Mouse (Mus musculus) midbrain, postnatal 0 days (tissue): ENCODE results near the gene Topaz1. TPM values are rescaled to one million over a fixed set of nuclear protein-coding genes. Genes with fewer than 3 reads are reported as not detected.

Experiments used
- ATAC-seq: fragments of 200-750 bp; cut with Nextera tagmentation; 2 replicates; pipeline ENCODE4 v1.8.0; 2017; ENCODE audit warnings: moderate number of reproducible peaks, mild to moderate bottlenecking, moderate TSS enrichment, moderate library complexity; ENCODE audit not compliant: low FRiP score
- DNase-seq: peaks from one replicate; pipeline ENCODE4 v3.0.0-alpha.2; 2015; ENCODE audit warnings: low spot score
- H3K27ac ChIP-seq: fragments of 300-500 bp; sonication (generic); 2 replicates; pipeline ENCODE4 v1.5.1; 2014; ENCODE audit warnings: low read depth, mild to moderate bottlenecking, low read length, mixed read lengths
- H3K27me3 ChIP-seq: fragments of 300-500 bp; sonication (generic); 2 replicates; pipeline ENCODE4 v1.6.1; 2014; ENCODE audit warnings: low read length, control low read depth, mixed read lengths; ENCODE audit not compliant: insufficient read depth
- H3K36me3 ChIP-seq: fragments of 300-500 bp; sonication (generic); 2 replicates; pipeline ENCODE4 v1.6.1; 2014; ENCODE audit warnings: low read length, control low read depth, mixed read lengths; ENCODE audit not compliant: insufficient read depth
- H3K4me1 ChIP-seq: fragments of 300-500 bp; sonication (generic); 2 replicates; pipeline ENCODE4 v1.6.1; 2014; ENCODE audit warnings: mild to moderate bottlenecking, control low read depth, antibody characterized with exemption, low read length, mixed read lengths; ENCODE audit not compliant: insufficient read depth
- H3K4me2 ChIP-seq: fragments of 300-500 bp; sonication (generic); 2 replicates; pipeline ENCODE4 v1.6.1; 2014; ENCODE audit warnings: low read depth, mild to moderate bottlenecking, low read length, mixed read lengths; ENCODE audit not compliant: poor library complexity, severe bottlenecking
- H3K4me3 ChIP-seq: fragments of 300-500 bp; sonication (generic); 2 replicates; pipeline ENCODE4 v1.5.1; 2014; ENCODE audit warnings: low read depth, mild to moderate bottlenecking, low read length, moderate library complexity
- H3K9ac ChIP-seq: fragments of 300-500 bp; sonication (generic); replicated peaks from 2 replicates; pipeline ENCODE4 v1.6.1; 2014; ENCODE audit warnings: mild to moderate bottlenecking, low read length, moderate library complexity, mixed read lengths; ENCODE audit not compliant: poor library complexity, severe bottlenecking
- H3K9me3 ChIP-seq: fragments of 300-500 bp; sonication (generic); 2 replicates; pipeline ENCODE4 v1.6.1; 2016; ENCODE audit warnings: low read length, control low read depth
- CTCF ChIP-seq: IDR thresholded peaks from 2 replicates; pipeline ENCODE4 v1.5.1; 2016; ENCODE audit warnings: antibody characterized with exemption, mild to moderate bottlenecking
- WGBS: fragments of 180-500 bp; shearing (Covaris S2); extraction: QIAGEN DNeasy Blood & Tissue Kit; methylation state at CpG from one replicate; pipeline ENCODE4 v1.1.7; 2014; 5-methylcytosine and 5-hydroxymethylcytosine counted together
- polyA plus RNA-seq: library from polyadenylated mRNA; unstranded; fragments of >200 nt; fragmentation: Nextera tagmentation; extraction: Ambion mirVana; gene quantifications from 2 replicates; pipeline ENCODE4 v1.2.1, GENCODE M21; 2015
- total RNA-seq: library from RNA; depleted of rRNA; stranded (reverse); fragments of >200 nt; gene quantifications from 2 replicates; pipeline ENCODE4 v1.2.3, GENCODE M21; 2014

Gene Topaz1
- total and polyA plus RNA-seq, 2 experiments from 2014 or later, result not detected

DNA sequence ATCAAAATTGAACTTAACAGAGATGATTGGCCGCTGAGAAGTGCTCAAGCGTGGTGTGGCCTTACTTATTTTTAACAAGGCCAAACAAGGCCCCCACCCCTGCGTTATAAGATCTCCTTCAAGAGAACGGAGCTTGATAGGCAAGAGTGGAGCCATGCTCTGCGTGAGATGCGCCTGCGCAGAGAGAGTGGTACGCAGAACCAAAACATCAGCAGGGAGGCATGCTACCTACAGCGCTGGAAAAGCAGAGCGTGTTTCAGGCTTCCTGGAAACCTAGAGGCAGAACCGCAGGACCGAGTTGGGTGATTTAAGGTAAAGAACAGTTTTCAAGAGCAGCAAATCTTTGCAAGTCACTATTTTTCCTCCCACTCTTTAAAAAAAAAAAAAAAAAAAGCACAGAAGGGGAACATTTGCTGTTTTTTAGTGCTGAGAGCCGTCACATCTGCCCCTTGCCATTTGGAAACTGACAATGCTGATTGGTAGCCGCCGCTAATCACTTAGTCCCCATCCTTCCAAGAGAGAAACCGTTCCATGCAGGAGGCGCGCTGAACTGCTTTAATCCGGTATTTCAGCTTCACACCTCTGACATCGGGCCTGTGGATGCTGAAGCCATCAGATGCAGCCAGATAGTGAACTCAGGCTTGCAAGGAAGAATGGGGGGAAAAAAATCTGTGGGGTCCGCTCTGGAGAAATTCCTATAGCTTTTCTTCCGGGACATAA lies 21.9 kb upstream of the Topaz1 start:
- Histone ChIP-seq H3K9me3 (no peaks in the 10 kb centered on the region), H3K27me3 (0 out of 2 replicates have a peak, but pooled peaks cover 5% of the 10 kb centered on the region), H3K4me3 (no peak overlapping the region), H3K9ac (no peak overlapping the region), H3K4me2 (no peak overlapping the region), H3K4me1 (no peaks in the 10 kb centered on the region), H3K27ac (no peak overlapping the region), H3K36me3 (no peaks in the 10 kb centered on the region)
- DNase-seq (peak; percentile 31), ATAC-seq (no peak)
- 33% methylated on average over 22 of the region's 22 CpGs for WGBS
- no peak for TF ChIP-seq CTCF

DNA sequence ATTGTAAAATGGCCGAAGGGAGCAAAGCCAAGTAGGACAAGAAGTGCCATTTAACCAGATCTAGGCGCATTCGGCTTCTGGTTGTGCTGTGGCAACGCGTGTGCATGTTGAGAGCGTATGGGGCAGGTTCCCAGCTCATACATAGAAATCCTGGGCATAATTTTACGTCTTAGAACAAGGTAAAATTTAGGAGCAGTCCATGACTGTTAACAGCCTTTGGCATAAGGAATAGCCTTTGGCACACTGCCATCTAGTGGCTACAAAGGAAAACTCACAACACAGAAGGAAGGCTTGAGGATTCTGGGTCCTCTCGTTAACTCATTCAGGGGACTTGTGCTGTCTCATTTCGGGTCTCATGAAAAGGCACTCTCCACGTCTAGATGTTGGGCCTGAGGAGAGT lies 17.6 kb upstream of the Topaz1 start:
- WGBS, result 16% methylated on average over 10 of the region's 10 CpGs
- Histone ChIP-seq H3K4me3 (no peak overlapping the region), H3K9me3 (no peaks in the 10 kb centered on the region), H3K27me3 (peaks cover 13% of the 10 kb centered on the region; the same call in 1 of the 2 replicates), H3K4me1 (no peaks in the 10 kb centered on the region), H3K9ac (no peak overlapping the region), H3K4me2 (no peak overlapping the region), H3K36me3 (no peaks in the 10 kb centered on the region), H3K27ac (no peak overlapping the region)
- DNase-seq (peak; percentile 91), ATAC-seq (peak; percentile 70)
- peak; percentile 94 for TF ChIP-seq CTCF

DNA sequence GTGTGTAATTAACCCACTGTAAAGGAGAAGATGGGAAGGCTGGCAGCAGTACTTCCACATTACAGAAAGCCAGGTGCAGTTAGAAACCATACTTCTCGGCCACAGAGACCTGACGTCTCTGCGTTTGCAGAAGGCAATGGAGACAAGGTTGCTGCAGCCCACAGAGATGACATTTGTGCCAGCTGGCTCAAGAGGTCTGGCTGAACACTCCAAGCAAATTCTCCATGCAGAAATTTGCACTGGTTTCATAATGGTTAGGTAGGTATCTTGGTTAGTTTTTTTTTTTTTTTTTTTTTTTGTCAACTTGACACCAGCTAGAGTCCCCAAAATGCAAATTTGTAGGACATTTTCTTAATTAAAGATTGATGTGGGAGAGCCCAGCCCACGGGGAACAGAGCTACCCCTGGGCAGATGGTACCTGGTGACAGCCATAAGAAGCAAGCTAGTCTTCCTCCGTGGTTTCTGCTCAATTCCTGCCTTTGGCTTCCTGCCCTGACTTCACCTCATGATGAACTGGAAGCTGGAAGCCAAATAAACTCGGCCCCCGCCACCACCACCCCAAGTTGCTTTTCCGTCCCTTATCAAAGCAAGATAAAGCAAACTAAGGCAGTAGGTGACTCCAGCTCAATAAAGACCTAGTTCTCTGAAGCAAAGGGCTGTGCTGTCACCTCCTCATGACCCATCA lies 14.9 kb upstream of the Topaz1 start:
- Histone ChIP-seq H3K9me3 (no peaks in the 10 kb centered on the region), H3K4me2 (no peak overlapping the region), H3K4me1 (no peaks in the 10 kb centered on the region), H3K27me3 (peaks cover 9% of the 10 kb centered on the region; the same call in 1 of the 2 replicates), H3K4me3 (no peak overlapping the region), H3K9ac (no peak overlapping the region), H3K36me3 (no peaks in the 10 kb centered on the region), H3K27ac (no peak overlapping the region)
- 79% methylated on average over 8 of the region's 8 CpGs for WGBS
- no peak for DNase-seq
- ATAC-seq, result no peak
- no peak for TF ChIP-seq CTCF

DNA sequence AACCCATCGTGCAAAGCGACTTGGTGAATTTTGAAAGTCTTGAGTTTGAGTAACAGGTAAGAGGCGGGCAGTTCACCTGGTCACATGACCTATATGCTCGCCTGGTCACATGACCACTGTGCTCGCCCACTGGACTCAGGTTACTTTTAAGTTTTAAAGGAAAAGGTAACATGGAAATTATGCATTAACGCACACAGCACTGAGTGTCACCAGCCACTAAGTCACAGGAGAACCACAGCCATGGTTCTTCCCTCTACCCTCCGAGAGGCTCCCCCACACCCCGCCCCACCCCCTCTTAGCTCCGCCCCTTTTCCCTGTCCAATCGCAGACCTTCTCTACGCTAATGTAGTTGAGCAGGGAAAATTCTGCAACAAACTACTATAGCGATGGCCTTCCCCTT lies 13.9 kb upstream of the Topaz1 start:
- DNase-seq (no peak), ATAC-seq (no peak)
- H3K4me3 ChIP-seq, result no peak overlapping the region
- no peak for TF ChIP-seq CTCF
- H3K27me3 ChIP-seq, result peaks cover 9% of the 10 kb centered on the region; the same call in 1 of the 2 replicates
- 42% methylated on average over 12 of the region's 12 CpGs for WGBS
- H3K36me3 ChIP-seq, result no peaks in the 10 kb centered on the region
- no peaks in the 10 kb centered on the region for H3K9me3 ChIP-seq
- H3K4me2 ChIP-seq, result 0 out of 2 replicates have a peak overlapping the region, but pooled peaks have one; percentile 2
- H3K9ac ChIP-seq, result no peak overlapping the region
- no peak overlapping the region for H3K27ac ChIP-seq
- no peaks in the 10 kb centered on the region for H3K4me1 ChIP-seq

DNA sequence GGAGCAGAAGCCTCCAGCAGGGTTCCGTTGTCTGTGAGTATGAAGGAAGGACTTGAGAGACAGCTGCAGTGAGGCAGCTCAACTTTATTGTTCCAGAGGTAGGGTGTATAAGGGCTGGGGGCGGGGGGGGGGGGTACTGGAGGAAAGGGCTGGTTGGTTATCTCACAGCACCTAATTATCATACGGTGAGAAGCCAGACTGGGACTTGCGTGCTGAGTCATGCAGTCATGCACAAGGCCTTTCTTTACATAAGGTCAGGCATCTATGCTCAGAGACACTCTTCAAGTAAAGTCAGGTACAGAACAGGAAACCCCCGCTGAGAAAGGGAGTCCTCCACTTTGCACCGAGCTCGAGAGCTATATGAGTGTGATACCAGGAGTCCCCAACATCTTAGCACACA lies 12.2 kb upstream of the Topaz1 start:
- TF ChIP-seq CTCF, result no peak
- Histone ChIP-seq H3K27ac (no peak overlapping the region), H3K27me3 (peaks cover 9% of the 10 kb centered on the region; the same call in 1 of the 2 replicates), H3K4me3 (no peak overlapping the region), H3K36me3 (no peaks in the 10 kb centered on the region), H3K4me1 (no peaks in the 10 kb centered on the region), H3K9me3 (no peaks in the 10 kb centered on the region), H3K9ac (no peak overlapping the region), H3K4me2 (no peak overlapping the region)
- WGBS, result 76% methylated on average over 6 of the region's 7 CpGs
- no peak for ATAC-seq
- DNase-seq, result no peak

DNA sequence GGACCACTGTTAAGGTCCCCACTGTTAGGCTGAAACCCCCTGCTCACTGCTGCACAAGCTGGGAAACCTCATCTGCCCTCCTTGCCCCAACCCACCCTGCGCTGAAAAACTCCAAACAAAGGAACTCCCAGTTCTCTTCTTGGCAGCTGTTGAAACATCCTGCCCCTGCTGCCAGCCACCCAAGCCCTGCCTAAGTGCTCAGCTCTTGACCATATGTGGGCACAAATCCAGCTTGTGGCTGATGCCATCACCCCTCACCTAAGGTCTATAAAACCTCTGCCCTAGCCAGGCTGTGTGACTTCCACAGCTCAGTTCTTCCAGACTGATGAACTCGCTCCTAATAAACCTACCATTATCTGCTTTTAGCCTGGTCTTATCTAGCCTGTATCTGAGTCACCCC lies 11.1 kb upstream of the Topaz1 start:
- 62% methylated on average over 2 of the region's 2 CpGs for WGBS

More for the DNA sequence above, 11.1 kb upstream of the Topaz1 start:
- no peak for TF ChIP-seq CTCF
- H3K9ac ChIP-seq, result no peak overlapping the region
- H3K4me2 ChIP-seq, result no peak overlapping the region
- no peak for ATAC-seq
- no peaks in the 10 kb centered on the region for H3K4me1 ChIP-seq
- H3K27ac ChIP-seq, result no peak overlapping the region
- no peaks in the 10 kb centered on the region for H3K36me3 ChIP-seq
- H3K4me3 ChIP-seq, result no peak overlapping the region
- DNase-seq, result no peak
- peaks cover 9% of the 10 kb centered on the region; the same call in 1 of the 2 replicates for H3K27me3 ChIP-seq
- no peaks in the 10 kb centered on the region for H3K9me3 ChIP-seq
